Mouse (Mus musculus) T-cell, adult 2 months (primary cell): ENCODE measurements around the gene 2410015M20Rik.
"Not testable (repeated sequence)": the region's sequence is repeated elsewhere in the genome, so short reads cannot be mapped to it uniquely, and the experiment has no call there.

Experiments used
- DNase-seq: peaks from one replicate; pipeline ENCODE4 v3.0.0; 2022; ENCODE audit warnings: low spot score

2410015M20Rik gene

DNA sequence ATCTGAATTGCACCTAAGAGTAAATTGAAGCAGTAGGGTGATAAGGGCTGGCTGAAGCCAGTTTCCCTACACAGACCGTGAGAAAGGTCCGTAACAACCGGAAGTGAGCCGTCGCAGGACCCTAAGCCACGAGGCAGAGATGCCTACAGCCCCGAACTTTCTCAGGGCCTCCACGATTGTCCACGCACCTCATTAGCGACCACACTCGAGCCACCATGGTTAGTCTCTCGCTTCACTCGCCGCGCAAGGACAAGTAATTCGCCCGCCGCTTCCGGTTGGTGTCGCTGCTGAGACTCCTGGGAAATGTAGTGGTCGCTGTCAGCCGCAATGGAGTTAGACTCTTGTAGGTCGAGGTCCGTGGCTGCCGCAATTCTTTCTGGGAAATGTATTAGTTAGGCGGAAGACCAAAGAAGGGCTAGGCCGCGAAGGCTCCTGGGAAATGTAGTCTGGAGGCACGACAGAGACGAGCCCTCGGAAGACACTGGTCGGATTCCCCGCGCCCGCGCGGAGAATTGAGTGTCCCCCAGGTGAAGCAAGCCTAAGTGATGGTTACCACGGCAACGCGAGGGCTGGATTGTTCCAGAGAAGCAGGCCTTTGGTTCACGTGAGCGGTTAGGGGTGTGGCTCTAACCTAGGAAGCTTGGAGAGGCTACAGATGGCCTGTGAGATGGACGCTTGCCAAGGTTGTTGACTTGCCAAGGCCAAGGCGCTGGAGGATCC is at the start of gene 2410015M20Rik:
Gene 2410015M20Rik, minus strand, starts transcription at position 320 of the 720 bp plus-strand sequence.
- peak; percentile 94 for DNase-seq

GRCm38 (mm10) chr17:56656171-56656570 is 46.6 kb upstream of the 2410015M20Rik start:
- no peak for DNase-seq

- no peak for DNase-seq
Observed at GRCm38 (mm10) chr17:56655311-56655710, 45.7 kb upstream of the 2410015M20Rik start.

GRCm38 (mm10) chr17:56654771-56655170 is 45.2 kb upstream of the 2410015M20Rik start:
- DNase-seq = no peak

DNA sequence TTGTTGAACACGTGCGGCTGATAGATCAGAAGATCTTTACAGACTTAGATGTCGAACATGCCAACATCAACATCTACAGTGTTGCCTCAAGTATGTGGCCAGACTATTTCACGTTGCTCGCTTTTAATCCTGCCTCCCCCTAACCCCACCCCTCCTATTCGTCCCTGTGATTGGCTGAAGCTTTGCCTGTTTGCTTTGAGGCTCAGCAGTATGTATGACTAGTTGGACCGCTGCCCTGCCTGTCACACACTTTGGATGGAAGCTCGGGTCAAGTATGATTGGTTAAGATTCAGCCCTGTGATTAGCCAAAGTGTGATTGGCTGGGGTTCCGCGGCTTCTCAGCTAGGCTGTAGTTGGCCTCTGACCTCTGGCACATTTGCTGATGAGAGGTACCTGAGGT is 42.2 kb upstream of the 2410015M20Rik start:
- no peak for DNase-seq

DNA sequence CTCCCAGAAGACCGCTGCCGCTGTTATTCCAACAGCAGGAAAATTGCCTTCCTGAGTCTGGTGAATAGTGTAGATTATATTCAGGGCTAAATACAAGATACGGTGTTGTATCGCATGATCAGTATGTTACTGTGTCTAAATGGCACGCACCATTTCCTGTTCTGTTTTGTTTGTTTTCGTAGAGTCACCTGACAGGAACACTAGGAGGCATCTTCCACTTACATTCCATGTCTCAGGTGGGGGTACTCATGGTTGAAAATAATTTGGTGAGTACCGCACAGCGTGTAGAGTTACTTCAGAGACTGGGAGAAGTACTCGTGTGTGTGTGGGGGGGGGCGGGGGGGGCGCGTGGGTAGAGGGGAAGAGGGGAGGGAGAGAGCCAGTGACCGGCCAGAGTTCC is 38.0 kb upstream of the 2410015M20Rik start:
- DNase-seq = no peak

- no peak for DNase-seq
Observed at GRCm38 (mm10) chr17:56643237-56643636, 33.7 kb upstream of the 2410015M20Rik start.

DNA sequence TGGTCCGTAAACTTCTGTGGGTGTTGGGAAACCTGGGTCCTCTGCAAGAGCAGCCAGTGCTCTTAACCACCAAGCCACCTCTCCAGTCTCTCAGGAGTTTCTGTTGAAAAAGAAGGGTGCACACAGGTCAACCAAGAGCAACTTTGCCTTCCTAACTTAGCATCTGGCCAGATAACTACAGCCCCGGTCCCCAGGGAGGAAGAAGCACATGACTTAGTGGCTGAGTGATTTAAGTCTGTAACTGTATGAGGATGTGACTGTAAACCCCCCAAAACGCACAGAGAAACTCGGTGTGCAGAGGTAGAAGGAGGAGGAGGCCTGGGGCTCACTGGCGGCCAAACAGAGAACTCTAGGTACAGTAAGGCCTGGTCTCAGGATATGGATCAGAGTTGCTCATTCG is 24.5 kb upstream of the 2410015M20Rik start:
- no peak for DNase-seq

GRCm38 (mm10) chr17:56631807-56632206 is 22.2 kb upstream of the 2410015M20Rik start:
- no peak for DNase-seq

GRCm38 (mm10) chr17:56629800-56630781 is 20.5 kb upstream of the 2410015M20Rik start:
- DNase-seq = not testable (repeated sequence)

GRCm38 (mm10) chr17:56627530-56628277 is 18.1 kb upstream of the 2410015M20Rik start, which contains the start of gene Catsperd:
Gene Catsperd, plus strand, starts transcription at chr17:56628143.
- no peak for DNase-seq

- peak; percentile 96 for DNase-seq
Observed at GRCm38 (mm10) chr17:56626754-56627470, 17.3 kb upstream of the 2410015M20Rik start, which contains the start of gene Lonp1. Gene Lonp1, minus strand, starts transcription at chr17:56626887.

- no peak for DNase-seq
Observed at GRCm38 (mm10) chr17:56626260-56626659, 16.7 kb upstream of the 2410015M20Rik start.

- no peak for DNase-seq
Observed at GRCm38 (mm10) chr17:56625495-56625894, 15.9 kb upstream of the 2410015M20Rik start.

DNA sequence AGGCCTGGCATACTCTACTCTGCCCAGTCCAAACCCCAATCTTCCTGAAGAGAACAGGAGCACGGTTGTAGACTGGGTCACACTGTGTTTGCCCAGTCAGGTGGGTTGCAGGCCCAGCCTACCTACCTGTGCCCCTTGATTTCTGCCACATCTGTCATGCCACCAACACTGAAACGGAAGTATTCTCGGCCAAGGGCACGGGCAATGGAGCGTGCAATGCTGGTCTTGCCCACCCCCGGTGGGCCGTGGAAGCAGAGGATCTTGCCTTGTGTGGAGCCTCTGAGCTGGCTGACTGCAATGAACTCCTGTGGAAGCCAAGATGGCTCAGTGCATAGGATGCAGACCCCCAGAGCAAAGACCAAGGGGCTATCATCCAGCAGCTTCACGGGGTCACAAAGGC is 8.1 kb upstream of the 2410015M20Rik start:
- no peak for DNase-seq

DNA sequence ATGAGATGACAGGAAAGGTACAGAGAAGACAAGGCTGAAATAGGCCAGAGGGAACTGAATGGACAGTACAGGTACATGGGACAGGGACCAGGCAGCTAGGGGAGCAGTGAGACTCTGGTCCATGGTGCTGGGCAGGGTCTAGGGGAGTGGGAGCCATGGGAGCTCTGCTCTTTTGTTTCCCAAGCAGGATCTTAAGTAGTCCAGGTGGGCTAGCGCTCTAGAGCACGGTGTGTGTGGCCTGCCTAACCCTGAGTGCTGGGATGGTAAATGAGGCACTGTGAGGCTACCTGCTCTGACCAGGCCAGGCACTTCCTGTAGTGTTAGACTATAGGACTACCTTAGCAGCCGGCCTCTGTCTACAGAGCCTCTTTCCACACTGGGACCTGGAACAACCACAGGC is 7.2 kb upstream of the 2410015M20Rik start:
- DNase-seq = no peak

DNA sequence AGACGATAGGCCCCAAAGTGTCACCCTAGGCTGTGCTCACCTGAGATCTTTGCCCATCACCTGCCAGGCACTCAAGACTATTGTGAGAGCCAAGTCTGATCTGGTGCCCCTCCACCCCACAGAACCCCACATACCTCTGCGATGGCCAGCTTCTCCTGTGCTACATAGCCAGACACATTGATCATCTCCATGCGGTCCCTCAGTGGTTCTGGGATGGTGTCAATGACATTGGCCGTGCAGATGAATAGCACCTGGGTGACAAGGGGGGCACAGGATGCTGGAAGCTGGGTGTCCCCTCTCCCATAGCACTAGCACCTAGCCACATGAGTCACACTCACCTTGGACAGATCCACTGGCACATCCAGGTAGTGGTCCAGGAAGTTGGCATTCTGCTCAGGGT is 6.2 kb upstream of the 2410015M20Rik start:
- no peak for DNase-seq

GRCm38 (mm10) chr17:56615136-56615784 is 5.7 kb upstream of the 2410015M20Rik start:
- no peak for DNase-seq

GRCm38 (mm10) chr17:56614391-56615135 is 5.0 kb upstream of the 2410015M20Rik start:
- DNase-seq = no peak

DNA sequence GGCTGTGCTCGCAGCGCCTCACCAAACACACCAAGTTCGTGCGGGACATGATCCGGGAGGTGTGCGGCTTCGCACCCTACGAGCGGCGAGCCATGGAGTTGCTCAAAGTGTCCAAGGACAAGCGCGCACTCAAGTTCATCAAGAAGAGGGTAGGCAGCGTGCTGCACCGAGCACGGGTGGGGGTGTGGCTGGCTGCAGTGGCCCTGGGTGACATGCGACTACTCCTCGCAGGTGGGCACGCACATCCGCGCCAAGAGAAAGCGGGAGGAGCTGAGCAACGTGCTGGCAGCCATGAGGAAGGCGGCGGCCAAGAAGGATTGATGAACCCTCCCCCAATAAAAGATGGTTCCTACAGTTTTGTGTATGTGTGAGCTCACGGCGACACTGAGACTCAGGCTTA is 4.3 kb upstream of the 2410015M20Rik start:
- DNase-seq = peak; percentile 60
